Mouse (Mus musculus) heart, embryonic 11.5 days (tissue): ENCODE results near the gene Gm20431. TPM values are rescaled to one million over a fixed set of nuclear protein-coding genes. Genes with fewer than 3 reads are reported as not detected.

Source experiments
- ATAC-seq: fragments of 200-750 bp; cut with Nextera tagmentation; replicated peaks from 2 replicates; pipeline ENCODE4 v1.8.0; 2017; ENCODE audit warnings: moderate library complexity; ENCODE audit not compliant: insufficient number of reproducible peaks, low FRiP score, low TSS enrichment
- H3K27ac ChIP-seq: fragments of 300-500 bp; sonication (generic); 2 replicates; pipeline ENCODE4 v1.5.1; 2014; ENCODE audit warnings: mild to moderate bottlenecking, low read depth, low read length
- H3K27me3 ChIP-seq: fragments of 300-500 bp; sonication (generic); 2 replicates; pipeline ENCODE4 v1.6.1; 2014; ENCODE audit warnings: mild to moderate bottlenecking, low read length, mixed read lengths; ENCODE audit not compliant: control insufficient read depth, insufficient read depth
- H3K36me3 ChIP-seq: fragments of 300-500 bp; sonication (generic); 2 replicates; pipeline ENCODE4 v1.6.1; 2014; ENCODE audit warnings: mild to moderate bottlenecking, low read length, moderate library complexity, mixed read lengths; ENCODE audit not compliant: control insufficient read depth, insufficient read depth
- H3K4me1 ChIP-seq: fragments of 300-500 bp; sonication (generic); 2 replicates; pipeline ENCODE4 v1.6.1; 2014; ENCODE audit warnings: low read length; ENCODE audit not compliant: control insufficient read depth, insufficient read depth
- H3K4me2 ChIP-seq: fragments of 300-500 bp; sonication (generic); 2 replicates; pipeline ENCODE4 v1.6.1; 2014; ENCODE audit warnings: mild to moderate bottlenecking, moderate library complexity
- H3K4me3 ChIP-seq: fragments of 300-500 bp; sonication (generic); 2 replicates; pipeline ENCODE4 v1.5.1; 2014; ENCODE audit warnings: low read depth, low read length
- H3K9ac ChIP-seq: fragments of 300-500 bp; sonication (generic); 2 replicates; pipeline ENCODE4 v1.6.1; 2014; ENCODE audit warnings: mild to moderate bottlenecking, low read depth, low read length, moderate library complexity
- H3K9me3 ChIP-seq: fragments of 300-500 bp; sonication (generic); replicated peaks from 2 replicates; pipeline ENCODE4 v1.6.1; 2016; ENCODE audit warnings: low read length; ENCODE audit not compliant: control insufficient read depth
- WGBS: fragments of 180-500 bp; shearing (Covaris S2); extraction: QIAGEN DNeasy Blood & Tissue Kit; methylation state at CpG from one replicate; pipeline ENCODE4 v1.1.7; 2014; ENCODE audit not compliant: insufficient replicate concordance; 5-methylcytosine and 5-hydroxymethylcytosine counted together
- polyA plus RNA-seq: library from polyadenylated mRNA; unstranded; fragments of >200 nt; fragmentation: Nextera tagmentation; extraction: Ambion mirVana; gene quantifications from 2 replicates; pipeline ENCODE4 v1.2.1, GENCODE M21; 2014

Gene Gm20431
- polyA plus RNA-seq, 1 experiment from 2014 or later: 5.2 TPM

DNA sequence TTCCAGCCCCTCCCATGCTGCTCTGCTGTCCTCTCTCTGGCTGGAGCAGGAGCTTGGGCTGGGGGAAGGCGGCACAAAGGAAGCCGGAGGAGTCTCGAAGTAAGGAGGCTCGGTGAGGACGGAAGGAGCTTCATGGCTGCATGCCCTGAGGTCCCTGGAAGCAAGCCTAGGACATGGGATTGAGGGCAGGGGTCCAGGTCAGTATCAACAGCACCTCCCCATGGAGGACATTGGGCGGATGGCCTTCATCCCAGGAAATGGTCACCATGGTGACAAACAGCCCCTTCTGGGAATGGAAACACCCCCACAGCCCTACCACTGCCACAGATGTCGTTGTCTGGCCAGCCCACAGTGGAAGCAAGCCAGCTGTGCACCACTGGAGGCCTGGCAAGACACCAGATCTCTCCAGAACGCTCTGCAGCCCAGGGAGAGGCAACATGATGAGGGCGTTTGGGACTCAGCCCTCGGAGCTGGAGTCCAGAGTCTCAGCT, 66.8 kb downstream of the Gm20431 start:
- peaks cover 39% of the 10 kb centered on the region for H3K4me1 ChIP-seq
- H3K4me2 ChIP-seq: no peak overlapping the region; the same call in 1 of the 2 replicates
- no peaks in the 10 kb centered on the region for H3K9me3 ChIP-seq
- no peak overlapping the region for H3K4me3 ChIP-seq
- H3K27ac ChIP-seq: peak overlapping the region; percentile 74
- no peaks in the 10 kb centered on the region for H3K27me3 ChIP-seq
- H3K9ac ChIP-seq: 0 out of 2 replicates have a peak overlapping the region, but pooled peaks have one; percentile 1
- no peaks in the 10 kb centered on the region for H3K36me3 ChIP-seq
- ATAC-seq: no peak; the same call in 1 of the 2 replicates
- 37% methylated on average over 10 of the region's 10 CpGs for WGBS

DNA sequence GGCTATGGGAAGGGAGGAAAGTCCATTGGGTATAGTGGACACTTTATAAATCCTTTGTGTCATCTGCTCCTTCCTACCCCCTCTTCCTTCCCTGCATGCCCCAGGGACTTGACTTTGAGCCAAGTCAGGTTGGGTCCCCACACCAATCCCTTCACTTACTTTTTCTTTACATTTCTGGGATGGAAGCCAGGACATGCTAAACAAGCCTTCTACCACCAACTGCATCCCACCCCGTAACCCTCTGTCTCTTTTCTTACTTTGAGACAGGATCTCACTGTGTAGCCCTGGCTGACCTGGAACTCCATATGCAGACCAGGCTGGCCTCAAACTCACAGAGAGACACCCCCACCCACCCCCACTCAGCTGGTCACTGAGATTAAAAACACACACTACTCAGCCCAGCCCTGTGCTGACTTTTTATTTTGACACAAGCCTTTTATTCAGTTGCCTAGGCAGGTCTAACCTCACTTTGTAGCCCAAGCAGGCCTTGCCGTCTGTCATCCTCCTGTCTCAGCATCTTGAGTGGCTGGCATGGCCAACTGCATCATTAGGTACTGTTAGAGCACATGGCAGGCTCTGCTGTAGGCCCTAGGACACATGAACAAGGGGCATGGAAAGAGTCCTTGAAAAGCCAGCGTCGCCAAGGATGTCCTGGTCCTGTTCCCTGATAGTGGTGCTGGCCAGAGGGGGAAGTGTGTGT, 67.6 kb downstream of the Gm20431 start:
- no peaks in the 10 kb centered on the region for H3K9me3 ChIP-seq
- no peaks in the 10 kb centered on the region for H3K36me3 ChIP-seq
- WGBS: 79% methylated on average over 4 of the region's 4 CpGs
- H3K4me2 ChIP-seq: no peak overlapping the region; the same call in 1 of the 2 replicates
- peak overlapping the region; percentile 74 for H3K27ac ChIP-seq
- no peaks in the 10 kb centered on the region for H3K27me3 ChIP-seq
- no peak overlapping the region for H3K4me3 ChIP-seq
- no peak for ATAC-seq
- H3K4me1 ChIP-seq: peaks cover 47% of the 10 kb centered on the region
- H3K9ac ChIP-seq: no peak overlapping the region

DNA sequence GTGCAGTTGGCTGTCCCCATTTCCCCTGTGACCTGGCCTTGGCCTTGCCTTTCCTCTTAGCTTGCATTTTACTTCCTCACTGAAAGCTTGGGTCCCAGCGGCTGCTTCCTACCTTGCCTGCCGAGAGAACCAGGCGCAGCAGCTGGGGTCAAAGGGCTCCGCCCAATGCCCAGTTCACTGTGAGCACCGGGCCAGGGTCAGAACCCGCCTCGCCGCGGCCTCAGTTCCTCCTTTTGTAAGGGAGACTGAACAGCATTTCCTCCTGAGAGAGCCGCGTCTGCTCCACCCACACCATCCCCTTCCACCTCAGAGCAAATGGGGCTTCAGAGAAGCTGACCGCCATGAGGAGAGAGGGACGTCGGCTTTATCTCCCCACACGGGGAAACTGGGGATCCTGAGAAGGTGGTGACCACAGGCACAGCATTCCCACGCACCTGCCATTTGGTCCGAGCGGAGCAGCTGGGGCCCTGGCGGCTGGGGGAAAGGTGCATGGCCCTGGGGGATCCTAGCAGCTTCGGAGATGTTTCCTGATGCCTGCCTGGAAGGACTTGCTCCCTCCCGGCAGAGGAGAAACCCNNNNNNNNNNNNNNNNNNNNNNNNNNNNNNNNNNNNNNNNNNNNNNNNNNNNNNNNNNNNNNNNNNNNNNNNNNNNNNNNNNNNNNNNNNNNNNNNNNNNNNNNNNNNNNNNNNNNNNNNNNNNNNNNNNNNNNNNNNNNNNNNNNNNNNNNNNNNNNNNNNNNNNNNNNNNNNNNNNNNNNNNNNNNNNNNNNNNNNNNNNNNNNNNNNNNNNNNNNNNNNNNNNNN, 72.3 kb downstream of the Gm20431 start:
- peak; percentile 58; the same call in 1 of the 2 replicates for ATAC-seq
- WGBS: 10% methylated on average over 21 of the region's 21 CpGs
- H3K9ac ChIP-seq: peak overlapping the region; percentile 59
- H3K27me3 ChIP-seq: no peaks in the 10 kb centered on the region
- no peaks in the 10 kb centered on the region for H3K9me3 ChIP-seq
- peak overlapping the region; percentile 73 for H3K27ac ChIP-seq
- no peaks in the 10 kb centered on the region for H3K36me3 ChIP-seq
- peak overlapping the region; percentile 36 for H3K4me3 ChIP-seq
- H3K4me1 ChIP-seq: peaks cover 36% of the 10 kb centered on the region
- H3K4me2 ChIP-seq: peak overlapping the region; percentile 57

DNA sequence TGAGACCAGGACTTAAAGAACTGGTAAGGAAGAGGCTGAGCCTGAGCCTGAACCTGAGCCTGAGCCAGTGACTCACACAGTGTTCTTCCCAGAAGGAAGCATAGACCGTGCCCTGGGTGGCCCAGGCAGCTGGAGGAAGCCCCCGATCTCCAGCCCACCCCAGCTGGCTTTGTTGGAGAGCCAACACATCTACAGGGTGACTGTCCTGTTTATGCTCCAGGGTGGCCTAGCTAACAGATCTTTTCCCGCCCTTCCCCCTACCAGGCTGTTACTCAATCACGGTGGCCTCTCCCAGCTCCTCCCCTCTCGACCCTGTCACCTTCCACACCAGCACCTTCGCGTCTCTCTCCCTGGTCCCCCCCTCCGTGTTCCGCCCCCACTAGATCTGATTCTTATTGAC, 74.3 kb downstream of the Gm20431 start:
- Histone ChIP-seq H3K27me3 (no peaks in the 10 kb centered on the region), H3K27ac (no peak overlapping the region), H3K4me1 (peaks cover 49% of the 10 kb centered on the region), H3K9me3 (no peaks in the 10 kb centered on the region), H3K4me2 (no peak overlapping the region), H3K36me3 (no peaks in the 10 kb centered on the region), H3K4me3 (no peak overlapping the region), H3K9ac (peak overlapping the region; percentile 39; the same call in 1 of the 2 replicates)
- WGBS: 27% methylated on average over 9 of the region's 9 CpGs
- ATAC-seq: no peak

DNA sequence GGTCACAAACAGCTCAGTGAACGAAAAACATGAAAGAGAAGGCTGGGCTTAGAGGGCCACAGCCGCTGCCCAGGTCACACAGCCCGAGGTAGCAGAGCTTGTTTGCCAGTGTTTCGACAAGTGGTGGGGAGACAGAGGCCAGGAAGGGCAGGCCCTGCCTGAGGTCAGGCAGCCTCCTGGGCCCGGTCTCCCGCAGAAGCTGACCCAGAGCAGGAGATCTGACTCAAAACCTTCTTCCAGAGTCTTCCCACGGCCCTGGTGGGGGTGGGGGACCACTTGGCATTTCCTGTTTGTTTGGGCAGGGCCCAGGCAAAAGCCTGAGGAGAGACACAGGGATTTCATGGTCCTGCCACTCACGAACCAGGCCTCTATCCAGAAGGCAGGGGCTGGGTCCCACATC, 75.3 kb downstream of the Gm20431 start:
- H3K27ac ChIP-seq: peak overlapping the region; percentile 18; the same call in 1 of the 2 replicates
- H3K27me3 ChIP-seq: no peaks in the 10 kb centered on the region
- no peak overlapping the region for H3K4me2 ChIP-seq
- H3K4me3 ChIP-seq: no peak overlapping the region
- H3K4me1 ChIP-seq: peaks cover 54% of the 10 kb centered on the region
- H3K36me3 ChIP-seq: no peaks in the 10 kb centered on the region
- H3K9me3 ChIP-seq: no peaks in the 10 kb centered on the region
- no peak for ATAC-seq
- 19% methylated on average over 8 of the region's 8 CpGs for WGBS
- no peak overlapping the region for H3K9ac ChIP-seq

DNA sequence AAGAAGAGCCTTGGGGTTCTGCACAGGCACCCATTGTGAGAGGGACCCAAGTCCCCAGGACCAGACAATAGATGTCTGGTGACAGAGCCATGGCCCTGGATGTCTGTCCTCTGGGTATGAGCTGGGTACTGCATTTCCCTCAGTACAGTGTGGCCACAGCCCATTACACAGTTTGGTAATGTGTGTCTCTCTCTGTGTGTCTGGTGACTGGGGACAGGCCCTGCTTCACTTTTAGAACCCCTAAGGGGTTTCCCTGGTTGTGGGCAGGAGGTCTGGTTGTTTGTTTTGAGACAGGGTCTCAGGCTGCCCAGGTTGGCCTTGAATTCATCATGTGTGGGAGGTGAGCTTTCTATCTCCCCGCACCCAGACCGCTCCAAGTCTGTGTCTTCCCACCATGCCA, 76.0 kb downstream of the Gm20431 start:
- H3K4me1 ChIP-seq: peaks cover 54% of the 10 kb centered on the region
- no peak overlapping the region for H3K4me2 ChIP-seq
- no peaks in the 10 kb centered on the region for H3K36me3 ChIP-seq
- ATAC-seq: no peak
- peak overlapping the region; percentile 54; the same call in 1 of the 2 replicates for H3K27ac ChIP-seq
- H3K9ac ChIP-seq: no peak overlapping the region
- no peaks in the 10 kb centered on the region for H3K9me3 ChIP-seq
- H3K4me3 ChIP-seq: no peak overlapping the region
- H3K27me3 ChIP-seq: no peaks in the 10 kb centered on the region
- 77% methylated on average over 2 of the region's 2 CpGs for WGBS

DNA sequence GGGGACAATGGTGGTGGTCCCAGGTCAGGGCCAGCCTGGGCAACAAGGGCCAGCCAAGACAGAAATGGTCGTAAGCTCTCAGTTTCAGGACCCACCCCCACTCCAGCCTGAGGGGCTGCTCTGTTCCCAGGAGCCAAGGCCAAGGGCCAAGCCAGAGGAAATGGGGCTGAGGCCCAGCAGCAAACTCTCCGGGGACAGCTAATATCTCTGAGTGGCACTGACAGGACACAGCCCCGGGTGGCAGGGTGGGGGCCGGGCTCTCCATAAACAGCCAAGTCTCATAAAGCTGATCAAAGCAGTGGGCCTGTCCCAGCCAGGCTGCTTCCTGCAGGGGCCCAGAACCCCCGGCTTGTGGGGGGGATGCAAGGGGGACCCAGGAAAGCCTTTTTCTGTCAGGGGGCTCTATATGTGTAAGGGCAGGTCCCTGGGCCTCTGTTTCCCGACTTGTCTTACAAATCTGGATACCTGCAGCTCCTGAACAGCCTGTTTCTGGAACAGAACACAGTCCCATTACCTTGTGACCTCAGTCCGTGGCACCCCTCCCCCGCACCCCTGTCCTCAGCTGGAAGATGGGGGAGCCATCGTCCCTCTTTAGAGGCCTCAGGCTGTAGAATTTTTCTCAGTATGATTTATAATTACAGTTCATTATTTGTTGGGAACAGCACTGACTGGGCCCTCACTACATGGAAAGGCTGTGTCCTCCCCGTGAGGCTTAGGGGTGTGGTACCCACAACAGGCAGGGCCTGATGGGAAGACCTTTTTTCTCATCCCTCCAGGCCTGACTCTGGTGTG, 77.9 kb downstream of the Gm20431 start:
- Histone ChIP-seq H3K4me3 (no peak overlapping the region), H3K9me3 (no peaks in the 10 kb centered on the region), H3K36me3 (no peaks in the 10 kb centered on the region), H3K27me3 (no peaks in the 10 kb centered on the region), H3K4me1 (peaks cover 43% of the 10 kb centered on the region), H3K4me2 (peak overlapping the region; percentile 24), H3K27ac (peak overlapping the region; percentile 75), H3K9ac (peak overlapping the region; percentile 28; the same call in 1 of the 2 replicates)
- WGBS: 28% methylated on average over 10 of the region's 10 CpGs
- no peak for ATAC-seq

DNA sequence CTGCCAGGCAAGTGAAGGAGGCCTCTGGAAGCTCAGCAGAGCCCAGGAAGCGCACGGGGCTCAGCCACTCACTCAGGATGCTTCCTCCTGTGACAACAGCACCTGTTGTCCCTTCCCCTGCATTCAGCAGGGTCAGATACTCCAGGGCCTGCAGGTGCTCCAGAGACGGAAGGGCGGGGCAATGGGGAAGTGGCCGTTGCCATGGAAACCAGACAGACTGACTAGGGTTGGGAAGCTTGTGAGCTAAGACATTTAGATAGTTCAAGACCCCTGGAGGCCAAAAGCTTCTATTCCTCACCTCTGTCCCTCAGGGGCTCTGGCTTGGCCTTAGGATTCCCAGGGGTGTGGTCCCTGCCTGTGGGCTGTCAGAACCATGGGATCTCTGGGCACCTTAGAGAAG, 82.8 kb downstream of the Gm20431 start:
- Histone ChIP-seq H3K4me2 (no peak overlapping the region), H3K27ac (no peak overlapping the region), H3K4me1 (peaks cover 20% of the 10 kb centered on the region), H3K9me3 (no peaks in the 10 kb centered on the region), H3K36me3 (no peaks in the 10 kb centered on the region), H3K27me3 (no peaks in the 10 kb centered on the region), H3K4me3 (no peak overlapping the region), H3K9ac (no peak overlapping the region)
- 42% methylated on average over 5 of the region's 5 CpGs for WGBS
- ATAC-seq: no peak
